Mouse (Mus musculus) retina, adult 2 months (tissue): Measurements from ENCODE around the gene Slc46a3.

Experiments
- DNase-seq: peaks from one replicate; pipeline ENCODE4 v3.0.0-alpha.2; 2012; ENCODE audit warnings: low read depth, low spot score

Gene Slc46a3

DNA sequence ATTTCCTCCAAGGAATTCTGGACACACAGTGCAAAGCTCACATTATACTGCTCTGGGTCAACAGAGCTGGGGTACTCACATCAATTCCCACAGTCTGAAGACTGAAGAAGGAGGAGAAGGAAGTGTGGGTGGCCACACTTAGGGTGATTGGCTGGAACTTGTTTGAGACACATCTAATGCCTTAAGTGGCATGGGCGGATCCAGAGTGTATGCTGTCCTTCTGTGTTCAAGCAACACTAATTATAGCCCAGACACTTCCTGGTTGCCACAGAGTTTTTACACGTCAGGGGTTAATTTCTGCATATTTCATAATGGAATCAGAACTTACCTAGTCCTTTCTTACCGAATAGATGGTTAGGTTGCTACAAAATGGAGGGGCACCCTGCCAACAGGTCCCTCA, 49.3 kb downstream of the Slc46a3 start:
- no peak for DNase-seq

DNA sequence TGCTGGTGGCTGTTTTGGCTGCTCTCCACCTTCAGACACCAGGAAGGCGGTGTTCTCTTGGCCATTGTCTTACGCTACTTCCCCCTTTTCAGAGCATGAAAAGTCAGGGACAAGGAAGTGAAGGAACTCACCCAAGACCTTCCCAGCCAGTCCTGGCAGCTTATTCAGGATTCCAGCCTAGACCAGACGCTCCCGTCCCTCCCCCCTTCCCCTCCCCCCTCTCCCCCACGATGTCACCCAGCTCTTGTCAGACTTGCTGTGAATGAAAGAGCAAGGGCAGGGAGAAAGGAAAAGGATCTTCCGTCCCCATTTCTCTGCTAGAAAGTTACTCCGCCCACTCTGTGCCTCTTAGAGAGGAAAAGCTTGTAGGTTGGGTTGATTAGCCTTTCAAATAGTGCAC, 51.3 kb downstream of the Slc46a3 start:
- no peak for DNase-seq

DNA sequence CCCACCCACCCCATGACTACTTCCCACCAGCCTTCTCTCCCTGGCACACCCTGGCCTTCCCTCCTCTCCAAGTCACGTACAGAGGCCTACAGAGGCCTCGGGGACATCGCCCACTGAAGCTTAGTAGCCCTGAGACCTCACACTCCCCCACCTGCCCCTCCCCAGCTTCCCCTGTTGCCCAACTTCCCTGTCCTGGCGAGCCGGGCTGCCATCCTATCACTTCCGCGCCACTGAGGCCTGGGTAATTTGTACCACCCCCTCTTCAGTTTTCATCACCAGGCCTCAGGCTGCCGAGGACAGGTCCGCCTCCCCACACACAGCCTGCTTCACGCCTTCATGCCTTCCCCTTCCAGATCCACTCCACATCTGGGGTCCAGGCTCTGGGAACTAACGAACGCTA, 55.2 kb downstream of the Slc46a3 start:
- no peak for DNase-seq

DNA sequence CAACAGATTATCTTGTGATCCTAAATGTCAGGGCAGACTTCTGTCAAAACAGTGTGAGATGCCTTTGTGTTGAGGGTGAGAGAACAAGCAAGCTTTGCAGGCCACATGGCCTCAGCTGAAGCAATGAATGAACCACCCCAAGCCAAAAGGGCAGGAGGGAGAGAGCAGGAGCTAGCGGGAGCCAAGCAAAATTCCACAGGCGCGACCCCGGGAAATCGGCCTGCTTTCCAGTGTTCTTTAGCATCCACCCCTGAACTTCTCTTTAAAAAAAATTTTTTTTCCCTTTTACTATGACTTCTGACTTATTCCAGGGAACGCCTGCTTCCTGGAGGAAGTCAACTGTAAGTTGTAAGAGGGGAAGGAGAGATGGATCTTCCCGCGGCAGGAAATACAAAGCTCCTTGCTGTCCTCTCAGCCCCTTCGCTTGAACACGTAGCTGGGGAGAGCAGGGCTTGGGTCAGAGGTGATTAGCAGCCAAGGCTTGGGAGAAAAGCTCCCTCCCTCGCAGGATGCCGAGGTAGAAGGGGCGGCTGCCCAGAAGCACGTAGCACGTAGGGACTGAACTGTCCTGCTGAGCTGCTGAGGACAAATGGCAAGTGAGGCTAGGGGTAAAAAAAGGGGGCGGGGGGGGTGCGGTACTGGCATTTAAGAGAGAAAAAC, 59.6 kb downstream of the Slc46a3 start:
- DNase-seq: no peak

DNA sequence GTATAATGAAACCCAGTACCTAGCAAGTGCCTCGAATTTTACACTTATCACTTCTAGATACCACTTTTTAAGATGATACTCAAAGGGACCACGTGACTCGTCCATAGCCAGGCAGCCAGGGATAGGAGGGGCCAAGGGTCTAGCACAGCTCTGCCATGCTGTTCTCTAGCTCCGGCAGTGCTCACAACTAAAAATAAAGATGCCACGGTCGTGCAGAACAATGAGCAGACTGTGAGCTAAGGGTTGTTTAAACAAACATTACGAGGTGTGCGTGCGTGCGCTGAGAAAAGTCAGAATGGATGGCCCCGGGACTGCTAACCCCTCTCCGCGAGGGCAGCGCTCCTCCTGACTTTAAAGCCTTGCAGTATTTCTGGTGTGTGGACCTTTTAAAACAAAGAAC, 61.8 kb downstream of the Slc46a3 start:
- DNase-seq: no peak

DNA sequence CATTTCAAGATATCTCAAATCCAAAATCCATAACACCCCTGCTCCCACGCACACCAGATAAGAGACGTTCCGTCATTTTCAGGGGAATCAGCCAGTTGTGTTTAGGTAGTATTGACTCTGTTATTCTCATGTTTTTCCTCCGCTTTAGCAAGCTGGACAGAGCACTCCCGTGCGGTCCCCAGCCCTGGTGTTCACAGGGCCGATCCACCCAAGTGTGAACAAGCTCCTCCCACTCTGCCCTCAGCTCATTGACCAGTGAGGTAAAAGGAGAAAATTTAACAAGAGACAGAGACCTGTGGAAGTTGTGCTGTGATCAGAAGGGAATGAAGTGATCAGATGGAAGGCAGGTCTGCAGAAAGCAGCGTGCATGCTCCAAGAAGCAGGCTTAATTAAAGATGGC, 65.8 kb downstream of the Slc46a3 start:
- DNase-seq: no peak
